Mouse (Mus musculus) midbrain, embryonic 16.5 days (tissue): Measurements from ENCODE around the gene Eif1. TPM values are rescaled to one million over a fixed set of nuclear protein-coding genes. Genes with fewer than 3 reads are reported as not detected.
"Not testable (repeated sequence)": the region's sequence is repeated elsewhere in the genome, so short reads cannot be mapped to it uniquely, and the experiment has no call there.

Source experiments
- ATAC-seq: fragments of 200-750 bp; cut with Nextera tagmentation; 2 replicates; pipeline ENCODE4 v1.8.0; 2017; ENCODE audit warnings: moderate TSS enrichment
- H3K27ac ChIP-seq: fragments of 300-500 bp; sonication (generic); 2 replicates; pipeline ENCODE4 v1.5.1; 2014; ENCODE audit warnings: mild to moderate bottlenecking, low read length, mixed read lengths
- H3K27me3 ChIP-seq: fragments of 300-500 bp; sonication (generic); 2 replicates; pipeline ENCODE4 v1.6.1; 2014; ENCODE audit warnings: low read depth, low read length, mixed read lengths; ENCODE audit not compliant: control insufficient read depth, insufficient read depth
- H3K36me3 ChIP-seq: fragments of 300-500 bp; sonication (generic); 2 replicates; pipeline ENCODE4 v1.6.1; 2014; ENCODE audit warnings: mild to moderate bottlenecking, low read length, moderate library complexity, mixed read lengths; ENCODE audit not compliant: control insufficient read depth, insufficient read depth
- H3K4me1 ChIP-seq: fragments of 300-500 bp; sonication (generic); 2 replicates; pipeline ENCODE4 v1.6.1; 2014; ENCODE audit warnings: mild to moderate bottlenecking, low read length, mixed read lengths; ENCODE audit not compliant: control insufficient read depth, insufficient read depth
- H3K4me2 ChIP-seq: fragments of 300-500 bp; sonication (generic); 2 replicates; pipeline ENCODE4 v1.6.1; 2014; ENCODE audit warnings: mild to moderate bottlenecking, low read length, mixed read lengths
- H3K4me3 ChIP-seq: fragments of 300-500 bp; sonication (generic); 2 replicates; pipeline ENCODE4 v1.5.1; 2014; ENCODE audit warnings: low read depth, mild to moderate bottlenecking, low read length, moderate library complexity, mixed read lengths
- H3K9ac ChIP-seq: fragments of 300-500 bp; sonication (generic); 2 replicates; pipeline ENCODE4 v1.6.1; 2014; ENCODE audit warnings: low read depth, low read length, mixed read lengths
- H3K9me3 ChIP-seq: fragments of 300-500 bp; sonication (generic); replicated peaks from 2 replicates; pipeline ENCODE4 v1.6.1; 2014; ENCODE audit warnings: mild to moderate bottlenecking, low read length, mixed read lengths; ENCODE audit not compliant: control insufficient read depth, poor library complexity, severe bottlenecking
- WGBS: fragments of 180-500 bp; shearing (Covaris S2); extraction: QIAGEN DNeasy Blood & Tissue Kit; methylation state at CpG from one replicate; pipeline ENCODE4 v1.1.7; 2014; 5-methylcytosine and 5-hydroxymethylcytosine counted together
- polyA plus RNA-seq: library from polyadenylated mRNA; unstranded; fragments of >200 nt; fragmentation: Nextera tagmentation; extraction: Ambion mirVana; gene quantifications from 2 replicates; pipeline ENCODE4 v1.2.1, GENCODE M21; 2015

Gene Eif1
- polyA plus RNA-seq, 1 experiment from 2014 or later = 1,185 TPM

DNA sequence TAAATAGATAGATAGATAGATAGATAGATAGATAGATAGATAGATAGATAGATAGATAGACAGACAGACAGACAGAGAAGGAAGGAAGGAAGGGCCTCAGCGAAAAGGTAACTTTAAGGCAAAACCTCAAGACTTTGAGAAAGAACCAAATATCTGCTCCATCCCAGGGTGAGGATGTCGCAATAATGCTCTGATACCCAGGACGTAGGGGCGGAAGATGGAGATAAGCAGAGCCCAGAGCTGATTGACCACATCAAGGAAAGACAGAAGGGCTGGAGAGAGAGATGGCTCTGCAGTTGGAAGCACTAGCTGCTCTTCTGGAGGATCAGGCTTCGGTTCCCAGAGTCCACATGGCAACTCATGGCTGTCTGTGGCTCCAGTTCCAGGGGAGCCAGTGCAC lies 18.4 kb upstream of the Eif1 start:
- Histone ChIP-seq H3K27ac (no peak overlapping the region), H3K27me3 (no peaks in the 10 kb centered on the region), H3K4me2 (no peak overlapping the region), H3K9me3 (no peaks in the 10 kb centered on the region), H3K4me3 (no peak overlapping the region), H3K36me3 (no peaks in the 10 kb centered on the region), H3K9ac (no peak overlapping the region), H3K4me1 (0 out of 2 replicates have a peak, but pooled peaks cover 2% of the 10 kb centered on the region)
- 94% methylated on average over 5 of the region's 5 CpGs for WGBS
- ATAC-seq = no peak

DNA sequence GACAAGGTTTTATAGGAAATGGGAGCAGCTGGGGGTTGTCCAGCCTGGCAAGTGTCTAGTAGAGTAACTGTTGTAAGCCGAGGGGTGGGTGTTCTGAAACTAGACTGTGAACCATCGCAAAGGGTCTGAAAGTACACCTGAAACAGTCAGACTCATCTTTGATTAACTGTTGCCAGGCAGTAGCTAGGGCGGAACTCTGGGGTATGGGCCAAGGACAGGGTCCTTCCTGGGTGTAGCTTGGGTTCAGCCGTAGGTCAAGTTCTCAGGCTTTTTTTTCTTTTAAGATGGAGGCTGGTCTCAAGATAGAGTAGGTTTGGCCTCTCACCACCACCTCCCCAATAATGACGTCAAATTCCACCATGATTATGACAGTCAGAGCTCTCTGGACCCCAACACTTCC lies 11.8 kb upstream of the Eif1 start:
- no peaks in the 10 kb centered on the region for H3K27me3 ChIP-seq
- H3K9me3 ChIP-seq = no peaks in the 10 kb centered on the region
- H3K36me3 ChIP-seq = no peaks in the 10 kb centered on the region
- H3K27ac ChIP-seq = no peak overlapping the region
- H3K9ac ChIP-seq = no peak overlapping the region
- peaks cover 5% of the 10 kb centered on the region; the same call in 1 of the 2 replicates for H3K4me1 ChIP-seq
- no peak for ATAC-seq
- no peak overlapping the region for H3K4me3 ChIP-seq
- no peak overlapping the region for H3K4me2 ChIP-seq
- WGBS = 91% methylated on average over 5 of the region's 5 CpGs

DNA sequence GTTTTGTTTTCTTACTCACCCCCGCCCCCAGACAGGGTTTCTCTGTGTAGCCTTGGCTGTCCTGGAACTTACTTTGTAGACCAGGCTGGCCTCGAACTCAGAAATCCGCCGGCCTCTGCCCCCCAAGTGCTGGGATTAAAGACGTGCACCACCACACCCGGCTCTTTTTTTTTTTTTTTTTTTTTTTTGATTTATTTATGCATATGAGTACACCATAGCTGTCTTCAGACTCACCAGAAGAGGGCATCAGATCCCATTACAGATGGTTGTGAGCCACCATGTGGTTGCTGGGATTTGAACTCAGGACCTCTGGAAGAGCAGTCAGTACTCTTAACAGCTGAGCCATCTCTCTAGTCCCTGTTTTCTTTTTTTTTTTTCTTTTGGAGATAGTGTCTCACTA lies 11.0 kb upstream of the Eif1 start:
- H3K4me1 ChIP-seq, H3K27me3 ChIP-seq, H3K27ac ChIP-seq, ATAC-seq, H3K4me3 ChIP-seq, H3K9ac ChIP-seq, H3K9me3 ChIP-seq, H3K4me2 ChIP-seq, H3K36me3 ChIP-seq: not testable (repeated sequence)
- WGBS = 92% methylated on average over 4 of the region's 6 CpGs

DNA sequence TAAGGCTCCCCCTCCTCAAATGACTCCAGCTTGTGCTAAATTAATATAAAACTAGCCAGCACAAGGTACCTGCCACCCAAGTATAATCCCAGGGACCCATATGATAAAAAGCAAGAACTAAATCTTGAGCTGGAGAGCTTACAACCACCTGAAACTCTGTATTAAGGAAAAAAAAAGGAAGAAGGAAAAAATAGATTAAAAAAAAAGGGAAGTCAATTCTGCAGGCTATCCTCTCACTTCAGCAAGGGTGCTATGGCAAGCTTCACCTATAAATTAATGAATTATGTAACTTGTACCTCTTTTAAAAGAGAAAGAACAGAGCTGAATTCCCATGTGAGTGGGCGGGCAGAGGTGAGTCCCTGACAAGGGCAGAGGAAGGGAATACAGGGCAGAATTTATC lies 8.0 kb upstream of the Eif1 start:
- H3K27ac ChIP-seq = no peak overlapping the region
- ATAC-seq = no peak
- H3K9me3 ChIP-seq = no peaks in the 10 kb centered on the region
- H3K4me3 ChIP-seq = no peak overlapping the region
- no peak overlapping the region for H3K4me2 ChIP-seq
- 67% methylated on average over 1 of the region's 1 CpGs for WGBS
- H3K9ac ChIP-seq = no peak overlapping the region
- H3K36me3 ChIP-seq = no peaks in the 10 kb centered on the region
- H3K4me1 ChIP-seq = peaks cover 5% of the 10 kb centered on the region; the same call in 1 of the 2 replicates
- no peaks in the 10 kb centered on the region for H3K27me3 ChIP-seq

DNA sequence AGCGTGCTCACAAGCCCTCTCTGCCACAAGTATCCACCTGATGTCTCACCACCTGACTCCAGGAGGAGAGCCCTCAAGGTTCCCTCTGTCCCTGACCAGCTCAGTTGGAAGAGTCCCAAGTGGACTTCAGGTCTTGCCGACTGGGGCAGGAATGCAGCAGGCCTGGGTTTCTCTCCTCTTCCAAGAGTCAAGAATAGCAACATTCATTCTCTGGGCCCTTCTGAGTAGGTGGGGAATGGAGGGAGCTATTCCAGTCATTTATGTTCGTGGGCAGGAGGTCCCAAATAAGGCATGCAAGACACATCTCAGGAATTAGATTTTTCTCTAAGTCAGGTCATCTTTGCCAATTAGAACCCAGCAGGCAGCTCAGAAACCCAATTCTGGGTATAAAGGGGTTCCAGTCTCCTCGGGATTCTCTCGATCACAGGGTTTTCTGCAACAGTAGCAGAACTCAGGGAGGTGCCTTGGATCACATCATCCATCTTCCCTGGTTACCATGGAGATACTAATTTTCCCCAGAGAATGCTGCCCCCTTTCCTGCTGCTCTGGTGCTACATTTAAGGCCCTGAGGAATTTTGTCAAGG lies 7.5 kb upstream of the Eif1 start:
- H3K27ac ChIP-seq = no peak overlapping the region
- H3K4me1 ChIP-seq = peaks cover 5% of the 10 kb centered on the region; the same call in 1 of the 2 replicates
- WGBS = 28% methylated on average over 5 of the region's 5 CpGs
- no peak for ATAC-seq
- no peaks in the 10 kb centered on the region for H3K9me3 ChIP-seq
- H3K4me2 ChIP-seq = no peak overlapping the region
- no peak overlapping the region for H3K9ac ChIP-seq
- H3K27me3 ChIP-seq = no peaks in the 10 kb centered on the region
- H3K4me3 ChIP-seq = no peak overlapping the region
- H3K36me3 ChIP-seq = no peaks in the 10 kb centered on the region

DNA sequence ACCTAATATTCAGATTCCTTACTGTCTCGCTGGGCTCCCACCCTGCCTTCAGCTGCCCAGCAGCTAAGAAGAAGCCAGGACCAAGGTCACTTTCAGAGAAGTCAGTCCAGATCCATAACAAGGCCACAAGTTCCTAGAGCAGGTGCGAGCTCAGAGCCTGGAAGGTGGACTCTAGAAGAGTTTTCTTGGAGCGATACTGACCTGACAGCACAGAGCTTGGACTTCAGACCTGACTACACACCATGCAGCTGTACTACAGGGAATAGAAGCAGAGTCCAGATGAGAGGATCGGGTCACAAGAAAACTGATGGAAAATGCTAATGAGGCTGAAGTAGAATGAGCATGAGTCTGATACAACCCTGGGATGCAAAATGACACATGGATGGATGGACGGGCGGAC lies 6.3 kb upstream of the Eif1 start:
- ATAC-seq = no peak
- peaks cover 5% of the 10 kb centered on the region; the same call in 1 of the 2 replicates for H3K4me1 ChIP-seq
- no peak overlapping the region for H3K9ac ChIP-seq
- H3K9me3 ChIP-seq = no peaks in the 10 kb centered on the region
- H3K36me3 ChIP-seq = no peaks in the 10 kb centered on the region
- no peak overlapping the region for H3K4me2 ChIP-seq
- no peak overlapping the region for H3K4me3 ChIP-seq
- WGBS = 92% methylated on average over 6 of the region's 6 CpGs
- H3K27me3 ChIP-seq = no peaks in the 10 kb centered on the region
- H3K27ac ChIP-seq = no peak overlapping the region

DNA sequence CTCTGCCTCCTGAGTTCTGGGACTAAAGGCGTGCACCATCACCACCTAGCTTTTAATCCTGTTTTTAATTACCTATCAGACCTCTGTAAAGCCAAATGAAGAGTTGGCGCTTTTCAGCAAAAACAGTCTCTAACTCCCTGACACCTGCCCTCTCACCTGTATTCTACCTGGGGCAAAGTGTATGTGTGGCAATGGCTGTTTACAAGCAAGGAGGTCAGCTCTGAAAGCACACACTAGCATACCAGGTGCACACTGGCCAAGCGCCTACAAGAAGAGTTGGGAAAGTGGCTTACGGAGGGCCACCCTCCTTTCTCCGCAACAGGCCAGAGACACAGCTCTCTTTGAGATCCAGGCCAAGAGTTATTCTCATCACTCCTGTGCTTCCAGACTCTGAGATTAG lies 4.2 kb upstream of the Eif1 start:
- no peak overlapping the region for H3K4me3 ChIP-seq
- 94% methylated on average over 5 of the region's 5 CpGs for WGBS

DNA sequence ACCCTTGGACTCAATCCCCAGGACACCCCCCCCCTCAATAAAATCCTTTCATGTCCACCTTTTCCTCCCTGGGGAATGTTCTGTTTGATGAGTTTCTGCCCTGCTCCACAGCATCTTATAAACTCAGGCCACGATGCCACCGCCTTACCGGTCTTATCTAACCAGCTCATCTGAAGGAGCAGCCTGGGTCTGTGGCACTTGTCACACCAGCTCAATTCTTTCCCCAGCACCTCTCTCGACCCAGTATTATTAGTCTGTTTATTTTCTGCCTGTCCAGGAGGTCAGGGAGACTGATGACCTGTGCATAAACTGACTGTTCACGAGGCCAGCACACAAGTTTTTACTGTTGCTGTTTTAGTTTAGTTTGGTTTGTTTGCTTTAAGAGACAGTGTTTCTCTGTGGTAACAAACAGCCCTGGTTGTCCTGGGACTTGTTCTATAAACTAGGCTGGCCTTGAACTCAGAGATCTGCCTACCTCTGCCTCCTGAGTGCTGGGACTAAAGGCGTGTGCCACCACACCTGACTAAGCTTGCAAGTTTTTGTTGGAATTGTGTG lies 1.8 kb upstream of the Eif1 start:
- H3K36me3 ChIP-seq = peaks cover 8% of the 10 kb centered on the region
- H3K9ac ChIP-seq = no peak overlapping the region
- 79% methylated on average over 6 of the region's 6 CpGs for WGBS

More for the DNA sequence above, 4.2 kb upstream of the Eif1 start:
- Histone ChIP-seq H3K36me3 (no peaks in the 10 kb centered on the region), H3K4me1 (peaks cover 5% of the 10 kb centered on the region; the same call in 1 of the 2 replicates), H3K27ac (no peak overlapping the region), H3K27me3 (no peaks in the 10 kb centered on the region), H3K4me2 (no peak overlapping the region), H3K9ac (no peak overlapping the region), H3K9me3 (no peaks in the 10 kb centered on the region)
- no peak for ATAC-seq

DNA sequence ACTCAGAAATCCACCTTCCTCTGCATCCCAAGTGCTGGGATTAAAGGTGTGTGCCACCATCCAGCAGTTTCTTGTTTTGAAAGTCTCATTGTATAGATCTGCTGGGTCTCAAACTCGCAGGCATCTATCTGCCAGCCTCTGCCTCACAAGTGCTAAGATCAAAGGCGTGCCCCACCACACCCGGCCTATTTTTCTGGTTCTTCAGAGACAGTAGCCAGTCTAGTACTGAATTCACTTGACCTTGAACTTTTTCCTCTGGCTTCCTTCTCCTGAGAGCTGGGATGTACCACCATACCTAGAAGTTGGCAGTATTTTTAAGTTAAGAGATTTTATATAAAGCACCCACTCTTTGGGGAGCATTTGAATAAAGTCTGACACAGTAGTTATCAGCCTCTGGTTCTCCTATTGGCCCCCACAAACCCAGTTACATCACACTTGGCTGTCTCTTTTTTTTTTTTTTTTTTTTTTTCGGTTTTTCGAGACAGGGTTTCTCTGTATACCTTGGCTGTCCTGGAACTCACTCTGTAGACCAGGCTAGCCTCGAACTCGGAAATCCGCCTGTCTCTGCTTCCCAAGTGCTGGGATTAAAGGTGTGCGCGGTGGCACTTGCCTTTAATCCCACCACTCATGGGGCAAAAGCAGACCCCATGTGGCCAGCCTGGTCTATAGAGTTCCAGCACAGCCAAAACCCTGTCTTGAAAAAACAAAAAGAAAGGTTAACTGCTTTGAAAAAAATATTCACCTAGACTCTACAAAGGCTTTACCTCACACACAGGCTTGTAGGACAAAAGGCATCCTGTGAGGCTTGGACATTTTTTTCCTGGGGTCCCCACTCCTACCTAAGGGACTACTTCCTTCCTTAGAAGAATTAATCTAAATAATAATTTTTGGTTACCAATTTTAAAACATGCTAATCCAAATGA lies 895 bp upstream of the Eif1 start:
- Histone ChIP-seq H3K9ac (no peak overlapping the region), H3K9me3 (no peaks in the 10 kb centered on the region), H3K27ac (peak overlapping the region; percentile 99), H3K27me3 (no peaks in the 10 kb centered on the region), H3K36me3 (peaks cover 8% of the 10 kb centered on the region), H3K4me3 (peak overlapping the region; percentile 84), H3K4me2 (peak overlapping the region; percentile 56), H3K4me1 (peaks cover 10% of the 10 kb centered on the region; the same call in 1 of the 2 replicates)
- 82% methylated on average over 10 of the region's 10 CpGs for WGBS
- peak; percentile 12 for ATAC-seq

More for the DNA sequence above, 1.8 kb upstream of the Eif1 start:
- ATAC-seq = no peak
- no peaks in the 10 kb centered on the region for H3K27me3 ChIP-seq
- H3K4me3 ChIP-seq = no peak overlapping the region
- H3K9me3 ChIP-seq = no peaks in the 10 kb centered on the region
- no peak overlapping the region for H3K27ac ChIP-seq
- peaks cover 10% of the 10 kb centered on the region; the same call in 1 of the 2 replicates for H3K4me1 ChIP-seq
- no peak overlapping the region for H3K4me2 ChIP-seq
